Mouse (Mus musculus) spleen, adult 2 months (tissue): ENCODE results near the gene Egfr.

ENCODE experiments used
- CTCF ChIP-seq: fragments of 200-500 bp; IDR thresholded peaks from 2 replicates; pipeline ENCODE4 v1.5.1; 2011; ENCODE audit warnings: mild to moderate bottlenecking, inconsistent platforms; ENCODE audit not compliant: insufficient read depth, insufficient read length, insufficient replicate concordance; ENCODE audit errors: extremely low read depth
- POLR2A ChIP-seq: fragments of 200-500 bp; IDR thresholded peaks from 2 replicates; pipeline ENCODE4 v1.6.1; 2011; ENCODE audit warnings: low read depth, low read length, inconsistent platforms

- no peak for TF ChIP-seq CTCF
- no peak for TF ChIP-seq POLR2A
Measured at GRCm38 (mm10) chr11:16751457-16751982, 483 bp upstream of the Egfr start.
